Mouse (Mus musculus) liver, embryonic 15.5 days (tissue): ENCODE measurements around the gene Nelfb. TPM values are rescaled to one million over a fixed set of nuclear protein-coding genes. Genes with fewer than 3 reads are reported as not detected.

ENCODE experiments used
- ATAC-seq: fragments of 200-750 bp; cut with Nextera tagmentation; 2 replicates; pipeline ENCODE4 v1.8.0; 2017; ENCODE audit warnings: moderate number of reproducible peaks, mild to moderate bottlenecking, moderate library complexity; ENCODE audit not compliant: insufficient read depth
- H3K27ac ChIP-seq: fragments of 300-500 bp; sonication (generic); replicated peaks from 2 replicates; pipeline ENCODE4 v1.5.1; 2015; ENCODE audit warnings: mild to moderate bottlenecking, inconsistent platforms
- H3K27me3 ChIP-seq: fragments of 300-500 bp; sonication (generic); 2 replicates; pipeline ENCODE4 v1.6.1; 2015; ENCODE audit warnings: mild to moderate bottlenecking, inconsistent platforms
- H3K36me3 ChIP-seq: fragments of 300-500 bp; sonication (generic); replicated peaks from 2 replicates; pipeline ENCODE4 v1.6.1; 2015; ENCODE audit warnings: moderate library complexity, mild to moderate bottlenecking, inconsistent platforms
- H3K4me1 ChIP-seq: fragments of 300-500 bp; sonication (generic); replicated peaks from 2 replicates; pipeline ENCODE4 v1.6.1; 2015; ENCODE audit warnings: inconsistent platforms
- H3K4me2 ChIP-seq: fragments of 300-500 bp; sonication (generic); 2 replicates; pipeline ENCODE4 v1.6.1; 2015; ENCODE audit warnings: moderate library complexity, mild to moderate bottlenecking, inconsistent platforms
- H3K4me3 ChIP-seq: fragments of 300-500 bp; sonication (generic); replicated peaks from 2 replicates; pipeline ENCODE4 v1.5.1; 2015; ENCODE audit warnings: mild to moderate bottlenecking, inconsistent platforms
- H3K9ac ChIP-seq: fragments of 300-500 bp; sonication (generic); 2 replicates; pipeline ENCODE4 v1.6.1; 2015; ENCODE audit warnings: moderate library complexity, mild to moderate bottlenecking, inconsistent platforms
- H3K9me3 ChIP-seq: fragments of 300-500 bp; sonication (generic); replicated peaks from 2 replicates; pipeline ENCODE4 v1.6.1; 2016; ENCODE audit warnings: inconsistent platforms
- WGBS: fragments of 180-500 bp; shearing (Covaris S2); methylation state at CpG from one replicate; pipeline ENCODE4 v1.1.7; 2015; ENCODE audit warnings: mixed read lengths; ENCODE audit not compliant: insufficient replicate concordance; 5-methylcytosine and 5-hydroxymethylcytosine counted together
- polyA plus RNA-seq: library from polyadenylated mRNA; unstranded; fragments of >200 nt; fragmentation: Nextera tagmentation; extraction: Ambion mirVana; gene quantifications from 2 replicates; pipeline ENCODE4 v1.2.1, GENCODE M21; 2015

The Nelfb gene
- polyA plus RNA-seq, 1 experiment from 2014 or later = 35.9 TPM

DNA sequence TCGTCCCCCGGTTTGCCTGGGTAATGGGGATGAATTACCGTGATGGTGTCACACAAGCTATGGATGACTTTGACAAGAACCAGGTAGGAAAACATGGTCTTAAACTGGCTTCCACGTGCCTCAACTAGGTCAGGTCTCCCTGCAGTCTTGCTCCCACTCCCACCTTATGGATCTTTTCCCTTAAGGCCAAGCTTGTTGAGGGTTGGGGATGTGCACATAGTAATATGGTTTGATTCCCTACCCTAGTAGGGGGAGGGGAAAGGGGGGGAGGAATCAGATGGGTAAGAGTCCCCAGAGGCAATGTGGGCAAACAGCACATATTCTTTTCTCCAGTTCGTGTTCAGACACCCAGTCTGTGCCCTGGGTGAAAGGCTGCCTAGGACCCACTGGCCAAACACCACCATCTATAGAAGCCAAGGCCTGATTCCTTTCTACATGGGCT, 10.1 kb upstream of the Nelfb start:
- H3K9ac ChIP-seq = no peak overlapping the region
- no peaks in the 10 kb centered on the region for H3K9me3 ChIP-seq
- peaks cover 27% of the 10 kb centered on the region for H3K36me3 ChIP-seq
- H3K27ac ChIP-seq = no peak overlapping the region
- peak overlapping the region; percentile 4; the same call in 1 of the 2 replicates for H3K4me3 ChIP-seq
- no peak for ATAC-seq
- 68% methylated on average over 5 of the region's 5 CpGs for WGBS
- peaks cover 28% of the 10 kb centered on the region for H3K4me1 ChIP-seq
- H3K4me2 ChIP-seq = 0 out of 2 replicates have a peak overlapping the region, but pooled peaks have one; percentile 36
- H3K27me3 ChIP-seq = no peaks in the 10 kb centered on the region

DNA sequence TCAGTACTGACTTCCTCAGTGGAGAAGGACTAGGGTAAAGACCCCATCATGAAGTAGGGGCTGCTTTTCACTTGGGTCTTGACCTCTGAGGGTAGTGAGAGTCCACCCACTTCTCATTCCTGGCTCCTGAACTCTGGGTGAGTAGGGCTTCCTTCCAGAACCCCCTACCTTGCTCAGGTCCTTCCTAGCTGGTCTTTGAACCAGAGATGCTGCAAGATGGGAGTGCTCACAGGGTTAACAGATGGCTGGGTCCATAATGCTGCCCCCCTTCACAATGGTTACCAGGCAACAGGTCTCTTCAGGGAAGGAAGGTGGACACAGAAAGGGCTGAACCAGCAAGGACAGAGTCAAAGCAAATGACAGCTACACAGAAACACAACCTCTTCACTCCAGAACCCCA, 7.2 kb upstream of the Nelfb start, which contains the start of gene Fam166a:
TSS of gene Fam166a (plus strand) at position 301 of the 400 bp plus-strand sequence.
- H3K4me3 ChIP-seq = no peak within 1 kb of the TSS
- no peaks in the 10 kb centered on the region for H3K9me3 ChIP-seq
- H3K9ac ChIP-seq = no peak within 1 kb of the TSS
- peaks cover 22% of the 10 kb centered on the region for H3K36me3 ChIP-seq
- peaks cover 4% of the 10 kb centered on the region; the same call in 1 of the 2 replicates for H3K27me3 ChIP-seq
- no peak within 1 kb of the TSS for H3K4me2 ChIP-seq
- peaks cover 16% of the 10 kb centered on the region for H3K4me1 ChIP-seq
- no peak within 1 kb of the TSS for H3K27ac ChIP-seq
- ATAC-seq = no peak

DNA sequence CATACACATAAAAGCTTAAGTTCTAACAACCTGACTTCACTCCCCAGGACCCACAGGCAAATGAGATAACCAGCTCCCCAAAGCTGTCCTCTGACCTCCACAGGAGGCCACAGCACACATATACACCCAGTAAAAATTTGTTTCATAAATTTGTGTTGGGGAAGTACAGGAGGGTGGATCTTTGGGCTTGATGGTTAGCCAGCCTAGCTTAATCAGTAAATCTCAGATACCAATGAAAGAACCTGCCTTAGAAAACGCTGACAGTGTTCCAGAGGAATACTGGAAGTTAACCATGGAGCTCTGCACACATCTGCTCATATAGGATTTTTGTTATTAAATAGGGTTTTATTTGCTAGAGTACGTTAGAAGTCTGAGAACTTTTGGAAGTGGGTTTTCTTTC, 6.4 kb upstream of the Nelfb start:
- peaks cover 4% of the 10 kb centered on the region; the same call in 1 of the 2 replicates for H3K27me3 ChIP-seq
- H3K4me1 ChIP-seq = peaks cover 8% of the 10 kb centered on the region
- H3K27ac ChIP-seq = no peak overlapping the region
- WGBS = 48% methylated on average over 2 of the region's 2 CpGs
- H3K9ac ChIP-seq = no peak overlapping the region
- peaks cover 15% of the 10 kb centered on the region for H3K36me3 ChIP-seq
- ATAC-seq = no peak
- no peak overlapping the region for H3K4me2 ChIP-seq
- no peak overlapping the region for H3K4me3 ChIP-seq
- no peaks in the 10 kb centered on the region for H3K9me3 ChIP-seq

DNA sequence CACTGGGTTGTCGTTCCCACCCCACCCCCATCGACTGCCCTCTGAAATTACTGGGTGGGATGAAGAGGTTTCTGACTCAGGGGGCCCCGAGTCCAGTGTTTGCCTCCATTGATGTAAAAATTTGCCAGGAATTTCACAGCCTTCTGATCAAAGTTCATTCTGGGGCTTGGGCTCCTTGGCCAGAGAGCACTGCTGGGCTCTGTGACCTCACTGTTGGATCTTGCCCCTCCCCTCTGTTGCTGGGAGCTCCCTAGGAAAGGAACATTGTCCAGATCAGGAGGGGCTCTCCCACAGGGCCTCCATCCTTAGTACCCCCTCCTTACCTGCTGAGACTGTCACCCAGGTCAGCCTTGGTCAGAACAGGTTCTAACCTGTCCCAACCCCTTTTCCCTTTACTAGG, 3.2 kb upstream of the Nelfb start, which contains the start of gene Stpg3:
TSS of gene Stpg3 (minus strand) at position 194 of the 400 bp plus-strand sequence.
- peaks cover 4% of the 10 kb centered on the region; the same call in 1 of the 2 replicates for H3K27me3 ChIP-seq
- WGBS = 64% methylated on average over 3 of the region's 3 CpGs
- H3K4me1 ChIP-seq = peaks cover 20% of the 10 kb centered on the region
- H3K27ac ChIP-seq = no peak within 1 kb of the TSS
- ATAC-seq = no peak
- no peak within 1 kb of the TSS for H3K4me3 ChIP-seq
- H3K9me3 ChIP-seq = no peaks in the 10 kb centered on the region
- H3K36me3 ChIP-seq = peaks cover 6% of the 10 kb centered on the region
- no peak within 1 kb of the TSS for H3K4me2 ChIP-seq
- no peak within 1 kb of the TSS for H3K9ac ChIP-seq

DNA sequence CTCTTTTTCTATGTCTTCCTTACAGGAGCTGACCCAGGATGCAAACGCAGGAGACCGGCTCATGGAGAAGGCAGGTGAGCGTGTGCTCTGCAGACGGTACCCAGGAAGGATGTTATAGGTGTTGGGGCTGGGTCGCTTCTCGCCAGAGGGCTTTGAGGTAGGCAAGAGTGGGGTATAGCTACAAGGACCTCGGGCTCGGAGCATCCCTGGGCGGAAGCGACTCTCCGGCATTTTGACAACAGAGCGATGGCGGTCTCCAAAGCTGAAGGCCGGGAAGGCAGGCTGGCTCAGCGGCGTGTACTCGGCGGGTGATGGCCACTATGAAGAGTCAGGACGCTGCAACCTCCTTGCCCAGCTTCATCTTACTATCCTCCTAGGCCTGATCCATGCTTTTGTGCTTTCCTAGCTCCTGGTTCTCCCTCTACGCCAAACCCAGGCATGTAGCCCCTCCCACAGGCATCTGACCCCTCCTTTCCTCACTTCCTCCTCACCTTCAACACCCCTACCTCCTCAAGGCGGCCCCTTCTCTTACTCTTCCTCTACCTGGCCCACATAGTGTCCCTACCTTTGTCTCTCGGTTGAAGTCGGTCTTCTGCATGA, 2.1 kb upstream of the Nelfb start:
- no peaks in the 10 kb centered on the region for H3K9me3 ChIP-seq
- no peak overlapping the region for H3K9ac ChIP-seq
- H3K4me3 ChIP-seq = no peak overlapping the region
- H3K4me1 ChIP-seq = peaks cover 24% of the 10 kb centered on the region
- H3K4me2 ChIP-seq = no peak overlapping the region
- no peak overlapping the region for H3K27ac ChIP-seq
- peaks cover 14% of the 10 kb centered on the region for H3K36me3 ChIP-seq
- 66% methylated on average over 23 of the region's 23 CpGs for WGBS
- H3K27me3 ChIP-seq = peaks cover 4% of the 10 kb centered on the region; the same call in 1 of the 2 replicates
- ATAC-seq = no peak

DNA sequence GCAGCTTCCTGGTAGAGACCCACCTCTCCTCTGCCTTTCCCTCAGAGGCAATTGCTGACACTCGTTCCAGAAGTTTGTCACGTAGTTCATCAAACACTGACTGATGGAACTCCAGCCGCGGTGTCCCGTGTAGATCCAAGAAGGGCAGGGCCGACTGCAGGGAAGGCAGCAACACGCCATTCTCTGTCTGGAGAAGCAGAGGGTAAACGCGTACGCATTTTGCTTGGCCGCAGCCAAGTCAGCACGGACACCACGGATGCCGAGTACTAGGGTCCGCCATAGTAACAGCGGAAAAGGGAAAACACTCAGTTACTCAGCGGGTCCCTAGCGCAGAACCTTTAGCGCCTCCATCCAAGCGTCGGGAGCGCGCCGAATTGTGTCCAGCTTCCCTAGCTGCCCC, 603 bp downstream of the Nelfb start:
- peak overlapping the region; percentile 96 for H3K9ac ChIP-seq
- H3K4me1 ChIP-seq = peaks cover 27% of the 10 kb centered on the region
- no peaks in the 10 kb centered on the region for H3K9me3 ChIP-seq
- under 1% methylated on average over 24 of the region's 24 CpGs for WGBS
- peak overlapping the region; percentile 87 for H3K27ac ChIP-seq
- peak; percentile 19 for ATAC-seq
- H3K27me3 ChIP-seq = peaks cover 4% of the 10 kb centered on the region; the same call in 1 of the 2 replicates
- peaks cover 40% of the 10 kb centered on the region for H3K36me3 ChIP-seq
- H3K4me2 ChIP-seq = peak overlapping the region; percentile 85
- H3K4me3 ChIP-seq = peak overlapping the region; percentile 95

DNA sequence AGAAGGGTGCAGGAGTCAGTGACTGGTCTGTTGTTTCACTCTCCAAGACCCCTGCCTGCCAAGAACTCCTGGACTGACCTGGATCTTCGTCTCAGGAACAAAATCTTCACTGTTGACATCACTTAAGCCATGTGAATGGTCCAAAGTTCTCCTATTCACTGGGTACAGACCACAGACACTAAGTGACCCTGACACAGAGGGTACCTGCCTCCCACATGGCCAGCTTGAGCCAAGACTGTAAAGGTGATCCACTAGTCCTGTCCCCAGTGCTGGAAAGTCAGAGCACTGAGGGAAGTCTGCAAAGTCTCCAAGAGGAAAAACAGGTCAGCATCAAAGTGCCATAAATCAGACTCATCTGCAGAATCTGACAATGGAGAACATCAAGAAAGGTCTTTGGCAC, 3.7 kb downstream of the Nelfb start:
- H3K27ac ChIP-seq = no peak overlapping the region
- no peaks in the 10 kb centered on the region for H3K9me3 ChIP-seq
- no peak overlapping the region for H3K9ac ChIP-seq
- 71% methylated on average over 1 of the region's 1 CpGs for WGBS
- no peak overlapping the region for H3K4me3 ChIP-seq
- peaks cover 27% of the 10 kb centered on the region for H3K4me1 ChIP-seq
- H3K36me3 ChIP-seq = peaks cover 71% of the 10 kb centered on the region
- no peak overlapping the region for H3K4me2 ChIP-seq
- no peaks in the 10 kb centered on the region for H3K27me3 ChIP-seq
- no peak for ATAC-seq

DNA sequence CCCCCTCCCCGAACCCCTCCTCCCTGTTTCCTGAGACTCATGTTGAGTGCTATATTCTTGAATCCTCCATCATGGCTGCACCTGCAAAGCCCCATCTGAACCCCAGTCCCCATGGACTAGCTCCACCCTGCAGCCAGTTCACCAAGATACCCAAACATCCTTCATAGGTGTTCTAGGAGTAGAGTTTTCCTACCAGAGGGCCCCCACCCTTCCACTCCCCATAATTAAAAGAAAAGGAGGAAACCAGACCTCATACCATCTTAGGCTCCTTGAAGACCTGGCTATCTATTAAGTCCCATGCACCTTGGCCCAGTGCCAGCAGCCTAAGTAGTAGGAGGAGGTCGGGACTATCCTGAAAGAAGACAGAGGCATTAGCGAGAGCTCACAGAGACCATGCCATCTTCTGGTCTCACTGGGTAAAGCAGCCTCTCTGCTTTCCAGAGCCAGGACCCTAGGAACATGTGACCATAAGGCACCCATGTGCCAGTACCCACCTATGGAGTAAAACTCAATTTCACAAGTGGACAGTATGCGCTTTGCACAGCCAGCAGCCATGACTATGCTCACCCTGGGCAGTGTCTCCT, 7.6 kb downstream of the Nelfb start:
- Histone ChIP-seq H3K27ac (no peak overlapping the region), H3K36me3 (peaks cover 97% of the 10 kb centered on the region), H3K27me3 (no peaks in the 10 kb centered on the region), H3K4me3 (no peak overlapping the region), H3K4me2 (no peak overlapping the region), H3K9me3 (no peaks in the 10 kb centered on the region), H3K4me1 (peaks cover 2% of the 10 kb centered on the region; the same call in 1 of the 2 replicates), H3K9ac (no peak overlapping the region)
- 0 out of 2 replicates have a peak, but pooled peaks have one; percentile 27 for ATAC-seq
- 52% methylated on average over 4 of the region's 4 CpGs for WGBS

DNA sequence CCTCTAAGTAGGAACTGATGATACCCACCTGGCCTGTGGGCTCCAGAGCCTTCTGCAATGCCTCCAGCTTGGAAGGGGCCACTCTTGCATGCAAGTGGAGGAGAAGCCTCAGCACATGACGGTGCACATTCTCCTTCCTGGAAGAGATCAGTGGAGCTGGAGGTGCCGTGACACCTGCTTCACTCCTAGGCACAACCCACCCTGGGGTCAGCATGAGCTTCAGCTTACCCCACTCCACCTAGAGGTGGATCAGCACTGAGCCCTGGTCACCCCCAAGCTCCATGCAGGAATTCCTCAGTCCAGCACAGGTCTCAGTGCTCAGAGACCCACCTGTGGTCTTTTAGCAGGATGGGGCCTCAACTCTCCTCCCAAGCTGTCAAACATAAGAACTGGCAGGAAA, 10.7 kb downstream of the Nelfb start:
- Histone ChIP-seq H3K27ac (no peak overlapping the region), H3K9me3 (no peaks in the 10 kb centered on the region), H3K4me1 (peaks cover 25% of the 10 kb centered on the region), H3K9ac (no peak overlapping the region), H3K36me3 (peaks cover 68% of the 10 kb centered on the region), H3K4me2 (no peak overlapping the region), H3K27me3 (no peaks in the 10 kb centered on the region), H3K4me3 (no peak overlapping the region)
- 80% methylated on average over 2 of the region's 2 CpGs for WGBS
- ATAC-seq = no peak

DNA sequence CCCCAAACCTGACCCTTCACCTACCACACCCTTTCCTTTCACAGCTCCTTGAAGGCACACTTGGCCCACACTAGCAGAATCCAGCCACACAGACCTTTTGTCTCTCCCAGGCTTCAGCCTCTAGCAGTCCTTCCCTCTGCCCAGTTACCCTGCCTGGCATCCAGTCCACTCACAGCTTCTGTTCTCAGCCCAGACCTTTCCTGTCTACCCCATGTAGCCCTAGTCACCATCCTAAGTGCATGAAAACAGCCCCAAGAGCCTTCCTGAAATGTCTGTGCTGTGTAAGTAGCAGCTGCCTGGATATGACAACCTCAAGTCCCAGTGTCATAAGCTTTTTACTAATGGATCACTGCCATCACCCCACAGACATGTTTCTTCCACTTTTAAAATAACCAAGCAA, 13.3 kb downstream of the Nelfb start:
- peak overlapping the region; percentile 77 for H3K27ac ChIP-seq
- H3K9me3 ChIP-seq = no peaks in the 10 kb centered on the region
- no peak overlapping the region for H3K4me3 ChIP-seq
- peaks cover 42% of the 10 kb centered on the region for H3K36me3 ChIP-seq
- no peak overlapping the region for H3K9ac ChIP-seq
- H3K27me3 ChIP-seq = peaks cover 6% of the 10 kb centered on the region; the same call in 1 of the 2 replicates
- no peak overlapping the region for H3K4me2 ChIP-seq
- peaks cover 52% of the 10 kb centered on the region for H3K4me1 ChIP-seq
- no peak for ATAC-seq

DNA sequence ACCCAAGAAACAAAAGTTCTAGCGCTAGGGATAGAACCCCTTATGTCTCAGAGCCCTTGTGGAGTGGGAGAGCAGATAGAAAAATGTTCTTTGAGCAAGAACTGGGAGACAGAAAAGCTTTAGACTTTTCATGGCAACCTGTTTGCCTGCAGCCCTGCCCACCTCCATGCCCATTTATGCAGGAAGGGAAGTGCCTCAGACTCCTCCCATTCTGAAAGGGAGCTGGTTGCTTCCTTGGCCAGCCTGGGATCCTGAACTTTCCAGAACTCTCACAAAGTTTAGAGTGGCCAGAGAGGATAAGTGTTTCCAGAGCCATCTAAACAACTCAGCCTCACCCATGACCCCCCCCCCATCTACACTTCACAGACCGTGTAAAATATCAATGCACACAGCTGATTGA, 14.1 kb downstream of the Nelfb start:
- Histone ChIP-seq H3K27me3 (peaks cover 6% of the 10 kb centered on the region; the same call in 1 of the 2 replicates), H3K4me2 (peak overlapping the region; percentile 84), H3K9ac (no peak overlapping the region), H3K27ac (peak overlapping the region; percentile 77), H3K4me3 (peak overlapping the region; percentile 60; the same call in 1 of the 2 replicates), H3K9me3 (no peaks in the 10 kb centered on the region), H3K4me1 (peaks cover 54% of the 10 kb centered on the region), H3K36me3 (peaks cover 34% of the 10 kb centered on the region)
- no peak for ATAC-seq
- 16% methylated on average over 2 of the region's 2 CpGs for WGBS
